Mouse (Mus musculus) fibroblast of lung, adult 2 months (primary cell): ENCODE results near the gene Zfp507.
A peak's percentile ranks its signal among the peaks of the same experiment; 100 is the strongest.

Experiments
- DNase-seq: peaks from one replicate; pipeline ENCODE4 v3.0.0-alpha.2; 2011; ENCODE audit warnings: low read depth

The Zfp507 gene

GRCm38 (mm10) chr7:35782252-35782651 lies 20.6 kb downstream of the Zfp507 start:
- no peak for DNase-seq

DNA sequence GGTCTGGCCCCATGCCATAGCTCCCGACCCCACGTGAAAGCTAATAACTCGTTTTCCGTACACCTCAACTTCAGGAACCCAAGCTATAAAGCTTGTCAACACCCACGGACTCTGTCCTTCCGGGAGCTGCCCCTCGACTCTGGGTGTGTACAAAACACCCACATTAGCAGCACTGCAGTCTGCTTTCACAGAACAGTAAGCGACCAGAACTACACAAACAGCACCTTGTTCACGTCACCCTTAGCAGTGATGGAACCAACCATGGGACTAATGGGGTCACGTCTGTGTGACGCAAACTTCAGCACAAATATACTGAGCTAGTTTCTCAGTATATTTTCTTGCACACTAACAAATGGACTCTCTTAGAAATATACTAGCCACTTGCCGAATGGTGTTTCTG lies 28.7 kb downstream of the Zfp507 start:
- DNase-seq, result no peak

DNA sequence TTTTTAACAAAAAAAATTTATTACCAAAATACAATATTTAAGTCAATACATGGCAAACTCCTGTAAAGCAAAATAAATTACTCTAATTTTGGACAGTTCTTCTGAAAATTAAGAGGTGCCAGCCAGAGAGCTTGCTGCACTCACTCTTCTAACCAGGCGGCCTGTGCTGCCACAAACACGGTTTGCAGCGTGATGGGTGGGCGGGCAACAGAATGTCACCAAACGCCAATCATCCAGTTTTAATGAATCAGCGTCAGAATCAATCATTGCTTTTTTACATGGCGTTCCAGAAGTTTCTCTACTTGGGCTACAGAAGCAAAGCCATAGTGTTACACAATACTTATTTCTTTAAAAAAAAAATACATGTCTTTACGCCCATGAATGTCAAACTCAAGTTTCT lies 30.5 kb downstream of the Zfp507 start:
- no peak for DNase-seq

- DNase-seq, result no peak
Measured at GRCm38 (mm10) chr7:35771106-35771505, 31.7 kb downstream of the Zfp507 start.

- no peak for DNase-seq
Measured at GRCm38 (mm10) chr7:35770122-35770521, 32.7 kb downstream of the Zfp507 start.

GRCm38 (mm10) chr7:35764461-35764860 lies 38.3 kb downstream of the Zfp507 start:
- DNase-seq, result no peak

DNA sequence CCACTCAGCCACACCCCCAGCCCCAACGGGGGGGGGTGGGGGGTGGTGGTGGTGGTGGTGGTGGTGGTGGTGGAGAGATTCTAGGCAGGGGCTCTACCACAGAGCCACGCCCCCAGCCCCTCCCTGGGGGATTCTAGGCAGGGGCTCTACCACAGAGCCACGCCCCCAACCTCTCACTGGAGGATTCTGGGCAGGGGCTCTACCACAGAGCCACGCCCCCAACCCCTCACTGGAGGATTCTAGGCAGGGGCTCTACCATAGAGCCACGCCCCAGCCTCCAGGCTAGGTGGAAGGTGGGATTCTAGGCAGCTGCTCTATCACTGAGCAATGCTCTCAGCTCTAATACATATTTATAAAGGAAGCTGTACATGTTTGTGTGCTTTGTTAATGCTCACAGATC lies 41.0 kb downstream of the Zfp507 start:
- no peak for DNase-seq

DNA sequence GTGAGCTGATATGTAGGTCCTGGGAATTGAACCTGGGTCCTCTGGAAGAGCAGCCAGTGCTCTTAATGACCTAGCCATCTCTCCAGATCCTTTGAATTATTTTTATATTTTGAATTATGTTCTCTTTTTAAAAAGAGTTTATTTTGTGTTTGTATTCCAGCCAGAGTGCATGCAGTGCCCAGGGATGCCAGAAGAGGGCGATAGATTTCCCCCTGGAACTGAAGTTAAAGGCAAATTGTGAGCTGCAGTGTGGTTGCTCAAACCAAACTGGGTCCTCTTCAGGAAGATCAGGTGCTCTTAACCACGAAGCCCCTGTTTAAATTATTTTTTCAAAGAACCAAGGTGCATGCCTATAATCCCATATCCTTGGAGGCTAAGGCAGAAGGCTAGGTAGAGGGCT lies 43.2 kb downstream of the Zfp507 start:
- DNase-seq, result no peak

GRCm38 (mm10) chr7:35756510-35757440 lies 46.0 kb downstream of the Zfp507 start:
- DNase-seq, result no peak

- DNase-seq, result no peak
Measured at GRCm38 (mm10) chr7:35754886-35755168, 48.0 kb downstream of the Zfp507 start.

DNA sequence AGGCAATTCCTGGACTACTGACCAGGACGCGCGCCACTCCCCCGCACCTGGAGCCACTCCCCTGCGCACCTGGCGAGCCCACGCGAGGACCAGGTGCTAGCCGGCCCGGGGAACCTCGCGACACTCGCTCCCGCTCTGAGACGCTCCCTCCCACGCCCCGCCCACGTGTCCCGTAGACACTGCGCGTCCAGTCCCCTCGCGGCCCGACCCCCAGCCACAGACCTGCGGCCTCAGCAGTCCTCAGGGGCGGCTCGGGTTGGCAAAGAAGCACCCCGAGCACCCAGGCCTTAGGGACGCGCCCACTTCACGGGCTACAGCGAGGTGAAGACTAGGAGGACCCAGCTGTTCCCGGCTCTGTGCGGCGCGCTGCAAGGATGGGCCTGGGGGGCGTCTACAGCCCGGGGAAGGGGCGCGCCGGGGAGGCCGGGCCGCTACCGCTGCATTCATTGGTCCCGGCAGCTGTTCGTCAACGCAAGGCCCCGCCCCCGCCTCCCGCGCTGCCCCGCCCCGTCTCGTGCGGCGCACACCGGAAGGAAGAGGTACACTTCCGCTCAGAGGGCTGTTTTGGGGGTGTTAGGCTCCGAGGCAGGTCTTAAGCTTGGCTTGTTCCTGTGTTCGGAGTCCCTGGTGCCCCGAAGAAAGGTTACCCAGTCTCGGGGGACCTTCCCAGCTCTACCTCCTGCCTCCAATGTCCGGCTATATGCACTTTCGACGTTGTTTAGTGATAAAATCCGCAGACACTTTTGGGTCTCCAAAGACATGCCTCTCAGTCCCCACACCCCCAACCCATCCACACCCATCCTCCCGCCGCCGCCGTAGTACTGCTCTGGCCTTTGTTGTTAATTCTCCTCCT lies 48.5 kb downstream of the Zfp507 start, which contains the start of gene Dpy19l3:
Dpy19l3 (minus strand) TSS at position 422 of the 853 bp plus-strand sequence.
- peak; percentile 26 for DNase-seq

- DNase-seq, result no peak
Measured at GRCm38 (mm10) chr7:35753319-35754032, 49.3 kb downstream of the Zfp507 start.

- no peak for DNase-seq
Measured at GRCm38 (mm10) chr7:35750873-35751272, 51.9 kb downstream of the Zfp507 start.

DNA sequence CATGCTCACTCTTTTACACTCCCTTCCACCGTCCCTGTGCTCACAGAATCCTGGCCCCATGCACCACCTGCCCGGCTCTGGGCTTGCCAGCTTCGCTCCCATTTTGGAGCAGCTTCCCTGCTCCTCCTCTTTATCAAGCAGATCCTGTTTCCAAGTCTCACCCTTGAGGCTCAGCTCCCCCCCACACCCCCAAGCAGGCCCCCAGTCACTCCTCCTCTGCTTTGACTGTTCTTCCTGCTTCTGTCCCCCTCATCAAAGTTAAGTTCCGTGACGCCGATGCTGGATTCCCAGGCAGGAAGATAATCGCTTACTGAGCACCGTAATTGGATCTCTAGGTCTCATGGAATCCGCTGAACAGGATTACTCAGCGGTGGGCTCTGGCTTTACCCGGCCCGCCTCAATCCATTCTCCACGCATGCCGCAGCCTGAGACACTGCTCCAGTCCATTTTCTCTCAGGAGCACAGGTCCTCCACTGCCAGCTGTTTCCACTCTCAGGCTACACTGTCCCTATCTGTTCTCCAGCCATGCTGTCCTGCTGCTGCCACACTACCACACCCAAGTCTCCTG lies 55.3 kb downstream of the Zfp507 start:
- no peak for DNase-seq

GRCm38 (mm10) chr7:35746686-35747396 lies 56.0 kb downstream of the Zfp507 start:
- no peak for DNase-seq

- DNase-seq, result peak; percentile 79
Measured at GRCm38 (mm10) chr7:35745281-35745702, 57.5 kb downstream of the Zfp507 start.

GRCm38 (mm10) chr7:35744771-35745170 lies 58.0 kb downstream of the Zfp507 start:
- no peak for DNase-seq

DNA sequence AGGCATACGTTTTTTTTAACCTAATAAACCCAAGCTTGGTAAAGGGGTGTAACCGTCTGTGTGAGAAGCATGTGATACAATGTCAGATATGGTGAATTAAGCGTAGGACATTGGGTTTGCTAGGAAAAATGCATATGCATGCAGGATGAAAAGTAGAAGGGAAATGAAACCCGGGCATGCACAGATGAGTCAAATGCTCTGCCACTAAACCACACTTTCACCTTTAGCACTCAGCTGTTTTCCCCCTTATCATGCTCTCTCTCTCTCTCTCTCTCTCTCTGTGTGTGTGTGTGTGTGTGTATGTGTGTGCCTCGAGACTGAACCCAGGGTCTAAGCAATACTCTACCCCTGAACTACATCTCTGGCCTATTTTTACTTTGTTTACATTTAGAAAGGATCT lies 60.5 kb downstream of the Zfp507 start:
- no peak for DNase-seq

- DNase-seq, result no peak
Measured at GRCm38 (mm10) chr7:35741858-35742257, 60.9 kb downstream of the Zfp507 start.

- DNase-seq, result no peak
Measured at GRCm38 (mm10) chr7:35740489-35741230, 62.1 kb downstream of the Zfp507 start.

GRCm38 (mm10) chr7:35738871-35739270 lies 63.9 kb downstream of the Zfp507 start:
- no peak for DNase-seq
